Mouse (Mus musculus) urinary bladder, postnatal 4 days (tissue): ENCODE results near the gene Akap11.

ENCODE experiments used
- DNase-seq, 2 experiments: peaks; one replicate each; pipeline ENCODE4 v3.0.0; 2021 to 2022; ENCODE audit warnings: low spot score in 2 of 2

Gene Akap11

DNA sequence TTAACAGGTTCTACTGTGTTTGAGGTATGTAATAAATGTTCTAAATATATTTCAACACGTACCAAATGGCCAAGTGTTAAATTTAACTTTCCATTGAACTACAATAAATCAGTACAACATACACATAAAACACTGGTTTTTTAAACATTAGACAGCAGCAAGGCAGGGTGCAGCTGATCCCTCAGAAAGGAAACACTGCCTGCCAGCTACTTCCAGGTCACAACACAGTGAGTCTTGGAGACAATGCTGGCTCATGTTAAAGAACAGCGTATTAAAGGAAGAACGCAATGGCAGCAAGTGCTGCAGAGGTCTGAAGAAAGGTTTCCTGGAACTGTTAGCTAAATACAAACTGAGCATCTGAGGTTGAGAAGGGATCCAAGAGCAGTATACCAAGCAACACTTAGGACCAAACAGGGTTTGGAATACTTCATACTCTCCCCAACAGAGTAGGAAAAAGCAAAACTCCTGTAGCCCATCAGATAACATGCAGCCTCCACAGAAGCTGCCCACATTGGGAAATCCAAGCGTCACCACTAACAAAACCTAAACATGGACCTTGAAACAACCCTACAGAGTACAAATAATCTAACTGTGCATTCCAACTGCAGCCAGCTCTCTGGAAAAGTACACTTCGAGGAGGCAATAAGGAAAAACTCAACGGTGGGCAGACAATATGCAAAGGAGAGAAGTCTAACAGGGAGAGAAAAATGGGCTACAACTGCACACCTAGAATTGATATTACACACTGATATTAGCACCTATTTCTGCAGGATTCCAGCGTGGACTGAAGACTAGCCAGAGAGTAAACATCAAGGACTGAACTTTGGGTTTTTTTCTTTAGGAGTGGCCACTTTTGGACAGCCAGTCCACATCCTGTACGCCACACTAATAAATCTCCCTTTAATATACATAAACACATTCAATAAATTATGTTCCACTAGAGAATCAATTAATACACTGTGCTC lies 7.9 kb downstream of the Akap11 start:
- no peak for DNase-seq

GRCm38 (mm10) chr14:78526907-78527306 lies 9.7 kb downstream of the Akap11 start:
- no peak for DNase-seq

DNA sequence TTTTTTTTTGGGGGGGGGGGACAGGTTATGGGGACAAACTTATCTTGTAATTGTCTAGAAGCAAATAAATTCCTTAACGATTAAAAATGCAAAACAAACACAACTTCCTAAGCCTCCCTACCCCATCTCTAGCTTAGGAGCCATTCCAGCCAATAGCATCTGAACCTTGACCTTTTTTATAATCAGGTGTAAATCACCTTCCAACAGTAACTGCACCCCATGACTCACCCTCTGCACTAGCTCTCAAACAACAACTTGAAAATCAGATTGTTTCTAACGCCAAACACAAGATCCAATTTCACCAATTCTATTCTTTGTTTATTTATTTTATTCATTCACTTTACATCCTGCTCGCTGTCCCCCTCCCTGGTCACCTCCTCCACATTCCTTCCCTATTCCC lies 10.1 kb downstream of the Akap11 start:
- no peak for DNase-seq

- no peak for DNase-seq
Measured at GRCm38 (mm10) chr14:78525611-78526457, 10.8 kb downstream of the Akap11 start.

GRCm38 (mm10) chr14:78525059-78525458 lies 11.5 kb downstream of the Akap11 start:
- DNase-seq, result no peak

GRCm38 (mm10) chr14:78510713-78511112 lies 25.9 kb downstream of the Akap11 start:
- DNase-seq, result no peak

GRCm38 (mm10) chr14:78509791-78510190 lies 26.8 kb downstream of the Akap11 start:
- DNase-seq, result no peak

- no peak for DNase-seq
Measured at GRCm38 (mm10) chr14:78500578-78500977, 36.0 kb downstream of the Akap11 start.

- DNase-seq, result no peak
Measured at GRCm38 (mm10) chr14:78496691-78497090, 39.9 kb downstream of the Akap11 start.

GRCm38 (mm10) chr14:78495241-78495640 lies 41.4 kb downstream of the Akap11 start:
- no peak for DNase-seq

- DNase-seq, result no peak
Measured at GRCm38 (mm10) chr14:78492602-78493001, 44.0 kb downstream of the Akap11 start.

DNA sequence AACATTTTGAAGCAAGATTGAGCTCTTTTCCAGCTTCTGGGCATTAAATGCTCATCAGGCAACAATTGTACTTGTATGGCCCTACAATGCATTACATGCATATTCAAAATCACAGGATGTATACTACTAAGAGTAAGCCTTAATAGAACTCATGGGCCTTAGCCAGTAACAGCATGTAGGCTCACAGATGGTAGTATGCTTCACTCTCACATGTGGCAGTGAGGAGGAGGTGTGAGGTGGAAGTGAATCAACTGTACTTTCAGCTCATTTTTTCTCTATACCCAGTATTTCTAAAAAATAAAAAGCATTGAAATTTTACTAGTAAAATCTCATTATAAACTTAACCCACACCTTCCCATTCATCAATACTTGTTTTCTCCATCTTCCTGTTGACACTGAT lies 45.2 kb downstream of the Akap11 start:
- DNase-seq, result no peak

- no peak for DNase-seq
Measured at GRCm38 (mm10) chr14:78482385-78483231, 54.0 kb downstream of the Akap11 start.

- DNase-seq, result no peak
Measured at GRCm38 (mm10) chr14:78474058-78474457, 62.5 kb downstream of the Akap11 start.

DNA sequence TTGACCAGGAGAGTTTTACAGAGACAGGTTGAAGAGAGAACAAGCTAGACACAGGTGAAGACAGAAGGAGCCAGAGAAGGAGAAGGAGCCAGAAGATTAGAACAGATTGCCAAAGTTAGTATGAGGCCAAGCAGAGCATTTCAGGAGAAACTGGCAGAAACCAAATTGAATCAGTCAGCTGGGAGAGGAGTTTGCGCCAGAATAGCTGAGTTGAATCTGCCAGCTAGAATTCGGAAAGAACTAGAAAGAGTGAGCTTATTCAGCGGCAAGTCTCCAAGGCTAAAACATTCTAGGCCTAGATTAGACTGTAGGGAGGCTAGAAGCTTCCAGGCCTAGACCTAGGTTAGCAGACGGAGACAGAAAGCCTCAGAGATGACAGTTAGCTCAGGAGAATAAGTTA lies 65.9 kb downstream of the Akap11 start:
- DNase-seq, result no peak

DNA sequence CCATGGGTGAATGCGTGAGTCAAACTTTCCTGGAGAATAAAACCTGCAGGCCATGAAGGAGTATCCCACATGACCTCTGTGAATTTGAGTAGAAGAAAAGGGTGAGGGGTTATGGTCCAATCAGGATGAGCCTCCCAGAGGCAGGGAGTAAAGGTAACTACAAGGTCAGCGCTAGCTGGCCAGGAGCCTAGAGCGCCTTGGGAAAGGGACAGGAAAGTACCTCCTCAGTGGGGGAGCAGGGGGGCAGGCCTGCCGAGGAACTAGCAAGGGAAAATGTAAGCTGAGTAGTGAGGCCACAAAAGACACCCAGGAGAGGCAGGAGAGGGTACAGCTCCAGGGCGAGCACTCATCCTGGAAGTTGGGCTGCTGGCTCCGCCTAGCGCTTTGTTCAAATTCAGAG lies 67.6 kb downstream of the Akap11 start:
- DNase-seq, result no peak

DNA sequence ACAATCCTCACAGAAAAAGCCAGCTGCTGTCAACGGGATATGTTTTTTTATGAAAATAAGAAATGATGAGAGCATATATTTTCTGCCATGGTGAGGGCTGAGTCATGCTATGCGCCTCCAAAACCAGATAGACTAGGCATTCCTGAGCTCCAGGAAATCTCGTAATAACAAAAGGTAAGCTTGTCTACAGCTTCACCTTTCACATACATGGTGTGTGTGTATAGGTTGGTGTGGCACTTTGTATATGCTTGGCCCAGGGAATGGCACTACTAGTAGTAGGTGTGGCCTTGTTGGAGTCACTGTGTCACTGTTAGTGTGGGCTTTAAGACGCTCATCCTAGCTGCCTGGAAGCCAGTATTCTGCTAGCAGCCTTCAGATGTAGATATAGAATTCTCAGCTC lies 68.6 kb downstream of the Akap11 start:
- no peak for DNase-seq

DNA sequence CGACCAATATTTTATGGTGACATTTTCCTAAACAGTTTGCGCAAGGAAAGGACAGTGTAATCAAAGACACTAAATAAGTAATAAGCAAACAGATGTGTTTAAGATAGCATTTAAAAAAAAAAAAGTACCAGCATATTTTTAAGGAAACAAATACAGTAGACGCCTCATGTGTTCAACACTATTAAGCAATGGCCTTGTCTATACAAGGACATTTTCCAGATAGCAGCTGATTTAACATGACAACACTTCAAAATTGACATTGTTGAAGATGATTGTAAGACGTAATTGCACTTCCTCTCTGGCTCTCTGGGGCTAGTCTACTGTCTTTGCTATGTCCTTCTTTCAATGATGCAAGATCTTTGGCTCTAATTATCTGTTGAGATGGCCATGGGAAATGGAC lies 72.3 kb downstream of the Akap11 start:
- DNase-seq, result no peak

GRCm38 (mm10) chr14:78459121-78459520 lies 77.5 kb downstream of the Akap11 start:
- no peak for DNase-seq

DNA sequence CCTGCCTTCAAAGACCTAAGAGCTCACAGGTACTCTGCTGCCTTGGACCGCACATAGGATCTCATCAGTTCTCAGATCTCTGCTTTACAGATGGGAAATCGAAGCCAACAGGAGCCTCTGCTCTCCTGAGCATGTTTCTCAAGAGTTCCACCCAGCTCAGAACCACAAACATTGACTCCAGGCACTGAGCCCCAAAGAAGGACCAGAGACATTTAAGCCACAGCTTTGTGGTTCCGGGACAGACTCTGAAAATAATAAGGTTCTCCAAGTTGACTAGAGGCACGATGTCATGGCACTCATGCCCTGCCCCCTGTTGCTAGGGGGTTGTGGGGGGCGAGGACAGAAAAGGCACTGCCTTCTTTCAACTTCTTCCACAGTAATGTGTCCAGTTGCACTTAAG lies 77.9 kb downstream of the Akap11 start:
- no peak for DNase-seq

DNA sequence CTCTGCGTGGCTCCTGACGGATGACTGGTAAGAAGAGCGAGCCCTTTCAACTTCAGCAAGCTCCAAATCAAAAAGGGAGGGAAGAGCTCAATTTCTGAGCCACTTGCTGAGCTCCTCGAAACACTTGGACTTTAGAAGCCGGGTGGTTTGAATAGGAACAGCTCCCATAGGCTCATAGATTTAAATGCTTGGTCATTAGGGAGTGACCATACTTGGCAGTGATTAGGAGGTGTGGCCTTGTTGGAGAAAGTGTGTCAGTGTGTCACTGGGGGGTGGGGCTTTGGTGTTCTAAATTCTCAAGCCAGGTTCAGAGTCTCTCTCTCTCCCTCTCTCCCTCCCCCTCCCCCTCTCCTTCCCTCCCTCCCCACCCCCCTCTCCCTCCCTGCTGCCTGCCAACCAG lies 81.6 kb downstream of the Akap11 start:
- no peak for DNase-seq
